Mouse (Mus musculus) MEL (cell line): ENCODE results near the gene Tmem109. TPM values are rescaled to one million over a fixed set of nuclear protein-coding genes. Genes with fewer than 3 reads are reported as not detected.

Experiments used
- DNase-seq: peaks from one replicate; pipeline ENCODE4 v3.0.0; 2011; ENCODE audit warnings: low read depth, low spot score
- H3K27ac ChIP-seq: 2 replicates; pipeline ENCODE4 v1.5.1; 2012; ENCODE audit warnings: low read depth, mild to moderate bottlenecking, control low read depth, low read length, moderate library complexity; ENCODE audit not compliant: control insufficient read depth
- H3K27me3 ChIP-seq, 2 experiments: fragments of 150-350 bp in 1 of 2; sonication (generic) in 1 of 2; 2 replicates each; pipeline ENCODE4 v1.6.1; 2012; ENCODE audit warnings: low read length in 2 of 2, mild to moderate bottlenecking in 2 of 2, improper control_type of control experiment in 1 of 2, moderate library complexity in 1 of 2; ENCODE audit not compliant: insufficient read depth in 2 of 2, control insufficient read depth in 1 of 2
- H3K36me3 ChIP-seq, 2 experiments: 2 replicates each; pipeline ENCODE4 v1.6.1; 2012 to 2014; ENCODE audit warnings: low read length in 2 of 2, improper control_type of control experiment in 1 of 2, inconsistent platforms in 1 of 2, mild to moderate bottlenecking in 1 of 2; ENCODE audit not compliant: insufficient read depth in 2 of 2, control insufficient read depth in 1 of 2
- H3K4me1 ChIP-seq, 2 experiments: fragments of 150-350 bp in 1 of 2; sonication (generic) in 1 of 2; 2 replicates each; pipeline ENCODE4 v1.6.1; 2012; ENCODE audit warnings: low read length in 2 of 2, improper control_type of control experiment in 1 of 2, mild to moderate bottlenecking in 1 of 2; ENCODE audit not compliant: insufficient read depth in 2 of 2, control insufficient read depth in 1 of 2
- H3K4me3 ChIP-seq, 2 experiments: fragments of 150-350 bp in 1 of 2; sonication (generic) in 1 of 2; 2 replicates each; pipeline ENCODE4 v1.5.1; 2012; ENCODE audit warnings: low read depth in 2 of 2, low read length in 2 of 2, mild to moderate bottlenecking in 2 of 2, moderate library complexity in 2 of 2, control low read depth in 1 of 2, improper control_type of control experiment in 1 of 2; ENCODE audit not compliant: control insufficient read depth in 1 of 2, insufficient read depth in 1 of 2
- H3K79me2 ChIP-seq: 2 replicates; pipeline ENCODE4 v1.6.1; 2012; ENCODE audit warnings: mild to moderate bottlenecking, low read length, moderate library complexity; ENCODE audit not compliant: control insufficient read depth, poor library complexity, insufficient read depth
- H3K9ac ChIP-seq: 2 replicates; pipeline ENCODE4 v1.6.1; 2012; ENCODE audit warnings: low read depth, mild to moderate bottlenecking, control low read depth, low read length, moderate library complexity; ENCODE audit not compliant: control insufficient read depth, poor library complexity, severe bottlenecking
- H3K9me3 ChIP-seq: fragments of 150-350 bp; sonication (generic); replicated peaks from 2 replicates; pipeline ENCODE4 v1.6.1; 2012; ENCODE audit warnings: mild to moderate bottlenecking, low read length, improper control_type of control experiment, moderate library complexity; ENCODE audit not compliant: insufficient read depth
- BHLHE40 ChIP-seq: IDR thresholded peaks from 2 replicates; pipeline ENCODE4 v1.6.1; 2012; ENCODE audit warnings: low read depth, mild to moderate bottlenecking, inconsistent platforms, low read length, improper control_type of control experiment, borderline replicate concordance
- CHD2 ChIP-seq: IDR thresholded peaks from 2 replicates; pipeline ENCODE4 v1.6.1; 2011; ENCODE audit warnings: low read length, improper control_type of control experiment
- CTCF ChIP-seq, 3 experiments: IDR thresholded peaks in 2 of 3; conservative IDR thresholded peaks in 1 of 3; 2 replicates each; pipeline ENCODE4 v1.5.1; 2011 to 2012; ENCODE audit warnings: low read length in 3 of 3, low read depth in 2 of 3, mild to moderate bottlenecking in 2 of 3, improper control_type of control experiment in 1 of 3, inconsistent platforms in 1 of 3, mixed read lengths in 1 of 3, moderate library complexity in 1 of 3; ENCODE audit not compliant: control insufficient read depth in 1 of 3, insufficient read depth in 1 of 3, poor library complexity in 1 of 3, severe bottlenecking in 1 of 3
- E2F4 ChIP-seq: IDR thresholded peaks from 2 replicates; pipeline ENCODE4 v1.6.1; 2011; ENCODE audit warnings: low read depth, low read length, improper control_type of control experiment, borderline replicate concordance
- ELF1 ChIP-seq: IDR thresholded peaks from 2 replicates; pipeline ENCODE4 v1.6.1; 2014; ENCODE audit warnings: low read depth, mild to moderate bottlenecking, inconsistent platforms, low read length, improper control_type of control experiment, moderate library complexity
- EP300 ChIP-seq, 2 experiments: IDR thresholded peaks; 2 replicates each; pipeline ENCODE4 v1.6.1; 2011; ENCODE audit warnings: improper control_type of control experiment in 2 of 2, low read length in 2 of 2, low read depth in 1 of 2, mild to moderate bottlenecking in 1 of 2
- GABPA ChIP-seq: IDR thresholded peaks from 2 replicates; pipeline ENCODE4 v1.6.1; 2012; ENCODE audit warnings: low read depth, mild to moderate bottlenecking, inconsistent platforms, low read length, improper control_type of control experiment, moderate library complexity
- GATA1 ChIP-seq: IDR thresholded peaks from 2 replicates; pipeline ENCODE4 v1.6.1; 2011; ENCODE audit warnings: low read depth, low read length, improper control_type of control experiment
- HCFC1 ChIP-seq: IDR thresholded peaks from 2 replicates; pipeline ENCODE4 v1.6.1; 2012; ENCODE audit warnings: low read depth, mild to moderate bottlenecking, inconsistent platforms, low read length, improper control_type of control experiment, moderate library complexity
- JUND ChIP-seq: IDR thresholded peaks from 2 replicates; pipeline ENCODE4 v1.6.1; 2011; ENCODE audit warnings: low read depth, mild to moderate bottlenecking, improper control_type of control experiment, low read length
- MAFK ChIP-seq: IDR thresholded peaks from 2 replicates; pipeline ENCODE4 v1.6.1; 2011; ENCODE audit warnings: low read depth, mild to moderate bottlenecking, low read length, improper control_type of control experiment, borderline replicate concordance
- MAX ChIP-seq: IDR thresholded peaks from 2 replicates; pipeline ENCODE4 v1.6.1; 2011; ENCODE audit warnings: low read length, improper control_type of control experiment
- MAZ ChIP-seq: IDR thresholded peaks from 2 replicates; pipeline ENCODE4 v1.6.1; 2012; ENCODE audit warnings: low read depth, mild to moderate bottlenecking, inconsistent platforms, low read length, improper control_type of control experiment
- MEF2A ChIP-seq: IDR thresholded peaks from 2 replicates; pipeline ENCODE4 v1.6.1; 2014; ENCODE audit warnings: low read depth, mild to moderate bottlenecking, inconsistent platforms, low read length, improper control_type of control experiment; ENCODE audit not compliant: poor library complexity, insufficient replicate concordance, severe bottlenecking; ENCODE audit errors: extremely low read depth
- MYB ChIP-seq: IDR thresholded peaks from 2 replicates; pipeline ENCODE4 v1.6.1; 2011; ENCODE audit warnings: mild to moderate bottlenecking, low read depth, low read length, improper control_type of control experiment
- MYC ChIP-seq: IDR thresholded peaks from 2 replicates; pipeline ENCODE4 v1.6.1; 2011; ENCODE audit warnings: low read depth, mild to moderate bottlenecking, low read length, improper control_type of control experiment, moderate library complexity
- NELFE ChIP-seq: IDR thresholded peaks from 2 replicates; pipeline ENCODE4 v1.6.1; 2011; ENCODE audit warnings: low read depth, low read length, improper control_type of control experiment
- POLR2A ChIP-seq, 2 experiments: IDR thresholded peaks; 2 replicates each; pipeline ENCODE4 v1.6.1; 2011 to 2012; ENCODE audit warnings: low read length in 2 of 2, mild to moderate bottlenecking in 2 of 2, control low read depth in 1 of 2, improper control_type of control experiment in 1 of 2, low read depth in 1 of 2, moderate library complexity in 1 of 2; ENCODE audit not compliant: control insufficient read depth in 1 of 2, insufficient read depth in 1 of 2, poor library complexity in 1 of 2
- RAD21 ChIP-seq: IDR thresholded peaks from 2 replicates; pipeline ENCODE4 v1.6.1; 2011; ENCODE audit warnings: mild to moderate bottlenecking, low read depth, low read length, improper control_type of control experiment
- RCOR1 ChIP-seq: IDR thresholded peaks from 2 replicates; pipeline ENCODE4 v1.6.1; 2012; ENCODE audit warnings: low read depth, mild to moderate bottlenecking, inconsistent platforms, low read length, improper control_type of control experiment
- SIN3A ChIP-seq: IDR thresholded peaks from 2 replicates; pipeline ENCODE4 v1.6.1; 2012; ENCODE audit warnings: low read length, improper control_type of control experiment, inconsistent platforms
- SMC3 ChIP-seq: IDR thresholded peaks from 2 replicates; pipeline ENCODE4 v1.6.1; 2011; ENCODE audit warnings: low read depth, low read length, improper control_type of control experiment
- TAL1 ChIP-seq: IDR thresholded peaks from 2 replicates; pipeline ENCODE4 v1.6.1; 2012; ENCODE audit warnings: mild to moderate bottlenecking, inconsistent platforms, low read length, moderate library complexity, mixed read lengths
- TBP ChIP-seq: IDR thresholded peaks from 2 replicates; pipeline ENCODE4 v1.8.0; 2011; ENCODE audit warnings: low read depth, low read length, improper control_type of control experiment
- TCF12 ChIP-seq: IDR thresholded peaks from 2 replicates; pipeline ENCODE4 v1.6.1; 2014; ENCODE audit warnings: low read depth, mild to moderate bottlenecking, inconsistent platforms, low read length, improper control_type of control experiment, moderate library complexity
- USF1 ChIP-seq: IDR thresholded peaks from 2 replicates; pipeline ENCODE4 v1.6.1; 2014; ENCODE audit warnings: low read depth, mild to moderate bottlenecking, inconsistent platforms, low read length, improper control_type of control experiment, moderate library complexity
- ZKSCAN1 ChIP-seq: IDR thresholded peaks from 2 replicates; pipeline ENCODE4 v1.6.1; 2012; ENCODE audit warnings: low read depth, mild to moderate bottlenecking, inconsistent platforms, low read length, improper control_type of control experiment, moderate library complexity
- polyA plus RNA-seq, 2 experiments: library from polyadenylated mRNA; stranded (reverse) in 1 of 2; unstranded in 1 of 2; fragments of >175 nt in 1 of 2; fragments of >200 nt in 1 of 2; gene quantifications; 2 replicates each; pipeline versions ENCODE4 v1.2.1 to v1.2.4; 2012; ENCODE audit warnings: low replicate concordance in 2 of 2, low read depth in 1 of 2; ENCODE audit not compliant: insufficient read length in 2 of 2, insufficient read depth in 1 of 2, missing spikeins in 1 of 2
- total RNA-seq: library from RNA; depleted of rRNA; stranded (reverse); fragments of 300-350 nt; gene quantifications from 2 replicates; pipeline ENCODE4 v1.2.3, GENCODE M21; 2012

The Tmem109 gene
- total and polyA plus RNA-seq, 3 experiments, result 30.4 to 42.4 TPM; not detected in 1

DNA sequence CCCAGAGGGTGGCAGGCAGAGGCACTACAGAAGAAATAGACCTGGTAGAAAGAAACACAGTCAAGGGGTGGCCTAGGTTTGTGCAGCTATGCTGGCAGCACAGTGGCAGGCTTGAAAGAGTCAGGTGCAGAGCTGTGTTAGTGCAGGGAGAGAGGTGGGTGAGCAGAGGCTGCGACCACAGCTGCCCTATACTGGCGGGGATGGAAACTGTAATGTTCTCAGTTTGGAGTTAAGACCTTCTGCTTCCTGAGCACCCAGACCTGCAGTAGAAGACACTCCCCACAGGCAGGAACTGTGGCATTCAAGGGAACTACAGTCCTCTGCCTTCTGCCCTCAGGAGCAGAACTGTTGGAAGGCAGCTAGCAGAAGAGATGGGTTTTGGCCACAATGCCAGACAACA lies 33.1 kb upstream of the Tmem109 start:
- no peak for TF ChIP-seq GABPA
- TF ChIP-seq ZKSCAN1, result no peak
- TF ChIP-seq GATA1, result no peak
- no peak for TF ChIP-seq MAZ
- no peak for TF ChIP-seq RCOR1
- TF ChIP-seq MAX, result no peak
- no peak for TF ChIP-seq CTCF (IDR thresholded peaks at IDR 0.05 in 2 of 3, conservative IDR thresholded peaks at IDR 0.05 in 1 of 3; ENCODE audit: control insufficient read depth in 1 of 3, insufficient read depth in 1 of 3, low read depth in 2 of 3, low read length in 3 of 3, poor library complexity in 1 of 3, severe bottlenecking in 1 of 3)
- no peak for TF ChIP-seq POLR2A (IDR thresholded peaks at IDR 0.05; ENCODE audit: control insufficient read depth in 1 of 2, insufficient read depth in 1 of 2, low read depth in 1 of 2, low read length in 2 of 2, poor library complexity in 1 of 2)
- no peak for TF ChIP-seq JUND
- TF ChIP-seq SIN3A, result no peak
- no peak for TF ChIP-seq E2F4
- no peak for TF ChIP-seq MAFK
- TF ChIP-seq NELFE, result no peak
- TF ChIP-seq MYC, result no peak
- no peak for TF ChIP-seq MEF2A
- no peak for TF ChIP-seq ELF1
- H3K9ac ChIP-seq, result no peak overlapping the region
- no peak overlapping the region for H3K27ac ChIP-seq
- H3K9me3 ChIP-seq, result no peaks in the 10 kb centered on the region
- H3K79me2 ChIP-seq, result no peaks in the 10 kb centered on the region
- no peak for DNase-seq
- H3K36me3 ChIP-seq, result no peaks in the 10 kb centered on the region
- no peak overlapping the region for H3K4me3 ChIP-seq
- H3K27me3 ChIP-seq, result no peaks in the 10 kb centered on the region
- peaks cover 0 to 10% of the 10 kb centered on the region in 2 experiments; a peak in 2 of 4 replicates for H3K4me1 ChIP-seq

- Histone ChIP-seq H3K79me2 (no peaks in the 10 kb centered on the region), H3K9ac (no peak overlapping the region), H3K36me3 (no peaks in the 10 kb centered on the region), H3K4me1 (peaks cover 0 to 10% of the 10 kb centered on the region in 2 experiments; a peak in 2 of 4 replicates), H3K27me3 (no peaks in the 10 kb centered on the region), H3K9me3 (no peaks in the 10 kb centered on the region), H3K27ac (no peak overlapping the region), H3K4me3 (no peak overlapping the region)
- TF ChIP-seq MEF2A, result peak; percentile 44; the same call in 1 of the 2 replicates
- TF ChIP-seq ELF1, result no peak
- peak; percentile 38 for TF ChIP-seq TAL1
- TF ChIP-seq ZKSCAN1, result no peak
- TF ChIP-seq CHD2, result no peak
- TF ChIP-seq BHLHE40, result no peak
- TF ChIP-seq MYB, result no peak
- TF ChIP-seq USF1, result no peak
- no peak for TF ChIP-seq NELFE
- no peak for TF ChIP-seq HCFC1
- peak; percentile 37 to 67 for TF ChIP-seq EP300 (IDR thresholded peaks at IDR 0.05; ENCODE audit: low read depth in 1 of 2, low read length in 2 of 2)
- TF ChIP-seq RAD21, result no peak
- no peak for TF ChIP-seq MYC
- no peak for TF ChIP-seq TBP
- 0 out of 2 replicates have a peak, but pooled peaks have one; percentile 36 for TF ChIP-seq TCF12
- 0 out of 2 replicates have a peak, but pooled peaks have one; percentile 6 for TF ChIP-seq SMC3
- DNase-seq, result peak; percentile 73
Observed at GRCm38 (mm10) chr19:10914291-10914690, 32.5 kb upstream of the Tmem109 start.
